8 mouse cellular contexts compared by ENCODE assay signal in genomic region chr1:168384594-168384955, GRCm38 (mm10). TPM values are rescaled to one million over a fixed set of nuclear protein-coding genes. Genes with fewer than 3 reads are reported as not detected.
DNase-seq lines count a peak whose midpoint lies in the region; ATAC-seq and TF ChIP-seq lines count a peak whose summit lies in the region.

No protein-coding gene starts in this region.

- peak overlapping the region; percentile 91 for H3K27ac ChIP-seq in kidney, embryonic 14.5 days (ENCODE audit: low read depth, low read length)
- H3K27ac ChIP-seq in embryonic fibroblast, embryonic 13.5 days (ENCODE audit: insufficient read depth, low read length) = 0 out of 2 replicates have a peak overlapping the region, but pooled peaks have one; percentile 0
- H3K27ac ChIP-seq in hindbrain, embryonic 12.5 days = peak overlapping the region; percentile 79
- peak overlapping the region; percentile 30; the same call in 1 of the 2 replicates for H3K27ac ChIP-seq in midbrain, embryonic 16.5 days (ENCODE audit: low read length)

- no peak overlapping the region for H3K4me2 ChIP-seq in kidney, embryonic 14.5 days (replicated peaks; ENCODE audit: low read depth, low read length)
- H3K4me2 ChIP-seq in hindbrain, embryonic 12.5 days (replicated peaks) = no peak overlapping the region
- H3K4me2 ChIP-seq in midbrain, embryonic 16.5 days (ENCODE audit: low read length) = no peak overlapping the region

- no peak for DNase-seq in kidney, adult 11 months
- DNase-seq in right cerebral cortex, postnatal 36 days (ENCODE audit: low spot score in 2 of 2) = no peak
- no peak for DNase-seq in embryo, embryonic 9.5 days (ENCODE audit: extremely low spot score)
- no peak for DNase-seq in liver

- H3K36me3 ChIP-seq in kidney, embryonic 14.5 days (ENCODE audit: control insufficient read depth, insufficient read depth, low read length) = peaks cover 6% of the 10 kb centered on the region; the same call in 1 of the 2 replicates
- 0 out of 2 replicates have a peak, but pooled peaks cover 5% of the 10 kb centered on the region for H3K36me3 ChIP-seq in hindbrain, embryonic 12.5 days
- 0 out of 2 replicates have a peak, but pooled peaks cover 4% of the 10 kb centered on the region for H3K36me3 ChIP-seq in midbrain, embryonic 16.5 days (ENCODE audit: control insufficient read depth, insufficient read depth, low read length)

- H3K9ac ChIP-seq in kidney, embryonic 14.5 days (ENCODE audit: low read depth, low read length) = no peak overlapping the region
- H3K9ac ChIP-seq in hindbrain, embryonic 12.5 days = no peak overlapping the region
- no peak overlapping the region for H3K9ac ChIP-seq in midbrain, embryonic 16.5 days (ENCODE audit: low read depth, low read length)

- no peaks in the 10 kb centered on the region for H3K9me3 ChIP-seq in kidney, embryonic 14.5 days (ENCODE audit: control insufficient read depth, low read length)
- no peaks in the 10 kb centered on the region for H3K9me3 ChIP-seq in hindbrain, embryonic 12.5 days (replicated peaks)
- no peaks in the 10 kb centered on the region for H3K9me3 ChIP-seq in midbrain, embryonic 16.5 days (replicated peaks; ENCODE audit: control insufficient read depth, low read length, poor library complexity, severe bottlenecking)

- TF ChIP-seq POLR2A in embryonic fibroblast, embryonic 13.5 days (IDR thresholded peaks at IDR 0.05; ENCODE audit: low read depth, low read length) = no peak

- no peak for ATAC-seq in kidney, embryonic 14.5 days (ENCODE audit: low FRiP score, low TSS enrichment)
- no peak for ATAC-seq in hindbrain, embryonic 12.5 days (ENCODE audit: low FRiP score)
- ATAC-seq in midbrain, embryonic 16.5 days = no peak

- no peak for TF ChIP-seq CTCF in embryonic fibroblast, embryonic 13.5 days (IDR thresholded peaks at IDR 0.05; ENCODE audit: borderline replicate concordance, insufficient read depth, low read length)

- H3K27me3 ChIP-seq in kidney, embryonic 14.5 days (ENCODE audit: control insufficient read depth, insufficient read depth, low read length) = no peaks in the 10 kb centered on the region
- H3K27me3 ChIP-seq in hindbrain, embryonic 12.5 days = no peaks in the 10 kb centered on the region
- H3K27me3 ChIP-seq in midbrain, embryonic 16.5 days (ENCODE audit: control insufficient read depth, insufficient read depth, low read depth, low read length) = no peaks in the 10 kb centered on the region

- WGBS in kidney, embryonic 14.5 days = 23% methylated on average over 6 of the region's 6 CpGs
- 21% methylated on average over 6 of the region's 6 CpGs for WGBS in hindbrain, embryonic 12.5 days
- WGBS in midbrain, embryonic 16.5 days = 28% methylated on average over 6 of the region's 6 CpGs

- peaks cover 79% of the 10 kb centered on the region for H3K4me1 ChIP-seq in kidney, embryonic 14.5 days (ENCODE audit: control insufficient read depth, insufficient read depth, low read length)
- H3K4me1 ChIP-seq in embryonic fibroblast, embryonic 13.5 days (ENCODE audit: control insufficient read depth, insufficient read depth, low read length) = peaks cover 26% of the 10 kb centered on the region
- H3K4me1 ChIP-seq in hindbrain, embryonic 12.5 days = peaks cover 74% of the 10 kb centered on the region
- peaks cover 69% of the 10 kb centered on the region for H3K4me1 ChIP-seq in midbrain, embryonic 16.5 days (ENCODE audit: control insufficient read depth, insufficient read depth, low read length)

- no peak overlapping the region for H3K4me3 ChIP-seq in kidney, embryonic 14.5 days (ENCODE audit: low read length)
- H3K4me3 ChIP-seq in embryonic fibroblast, embryonic 13.5 days (ENCODE audit: insufficient read depth, low read length) = no peak overlapping the region
- no peak overlapping the region for H3K4me3 ChIP-seq in hindbrain, embryonic 12.5 days
- H3K4me3 ChIP-seq in midbrain, embryonic 16.5 days (ENCODE audit: low read depth, low read length) = no peak overlapping the region

RNA-seq across cellular contexts. Expression of gene Pbx1, which starts 47.5 kb away (rescaled TPM):
- 107 and 120 TPM in 2 replicates for polyA plus RNA-seq in kidney, embryonic 14.5 days (2014; fragmentation: Nextera tagmentation; extraction: Ambion mirVana)
- 108 and 117 TPM in 2 replicates for polyA plus RNA-seq in embryonic fibroblast, embryonic 13.5 days (2011; ENCODE audit: insufficient read length, low read depth, missing spikeins)
- polyA plus RNA-seq in hindbrain, embryonic 12.5 days (2016; fragmentation: Nextera tagmentation; extraction: Ambion mirVana) = 56.3 and 59.8 TPM in 2 replicates
- polyA plus RNA-seq in midbrain, embryonic 16.5 days (2015; fragmentation: Nextera tagmentation; extraction: Ambion mirVana) = 71.8 and 77.8 TPM in 2 replicates

Comparison
In these comparisons a context has a peak if more than half of its experiments do, and no peak if none do; other contexts are left out.
1. H3K27ac ChIP-seq: peak in every context shown above with its lines; median percentile 91 in kidney, embryonic 14.5 days; 79 in hindbrain, embryonic 12.5 days; 30 in midbrain, embryonic 16.5 days; 0 in embryonic fibroblast, embryonic 13.5 days.